Mouse (Mus musculus): ENCODE results near the gene Fgfr2.

DNA sequence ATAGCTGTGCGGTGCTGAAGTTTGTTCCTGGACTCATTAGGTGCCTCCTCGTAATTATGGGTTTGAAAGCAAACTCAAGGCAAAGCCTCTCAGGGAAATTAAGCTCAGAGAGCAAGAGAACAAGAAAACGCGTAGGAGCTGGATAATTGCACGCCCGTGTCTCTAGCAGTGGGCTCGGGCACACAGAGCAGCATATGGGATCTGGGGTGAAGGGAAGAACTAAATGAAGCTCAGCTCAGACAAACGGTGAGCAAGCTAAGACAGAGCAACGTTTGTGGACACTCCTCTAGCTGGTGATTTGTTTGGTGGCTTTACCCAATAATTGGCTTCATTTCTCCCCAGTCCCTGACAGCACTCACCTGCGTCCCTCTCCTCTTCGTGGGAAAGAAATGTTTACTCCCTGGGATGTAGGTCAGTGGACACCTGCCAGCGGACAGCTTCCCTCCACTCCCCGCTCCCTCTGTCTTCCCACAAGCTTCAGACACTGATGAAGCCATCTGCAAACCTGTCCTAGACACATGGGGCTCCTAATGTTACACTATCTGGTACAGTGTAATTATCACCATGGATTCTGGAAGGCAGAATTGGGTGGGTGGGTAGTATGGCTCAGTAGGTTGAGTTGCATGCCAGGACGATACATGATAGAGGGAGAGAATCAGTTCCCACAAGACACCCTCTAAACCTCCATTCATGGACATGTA is 1117.0 kb downstream of the Fgfr2 start:
- TF ChIP-seq POLR2A (IDR thresholded peaks at IDR 0.05; ENCODE audit: insufficient read length, low read depth) = no peak
- TF ChIP-seq POLR2AphosphoS2 (IDR thresholded peaks at IDR 0.05; ENCODE audit: insufficient read length, low read depth) = no peak
- no peak for TF ChIP-seq E2F4 (IDR thresholded peaks at IDR 0.05; ENCODE audit: insufficient read depth)
- TF ChIP-seq MAX (IDR thresholded peaks at IDR 0.05; ENCODE audit: low read depth) = no peak
- TF ChIP-seq TCF12 (IDR thresholded peaks at IDR 0.05; ENCODE audit: insufficient read depth, poor library complexity, severe bottlenecking) = no peak
- TF ChIP-seq REST (IDR thresholded peaks at IDR 0.05; ENCODE audit: insufficient read depth, insufficient read length) = no peak
- no peak for TF ChIP-seq SRF (IDR thresholded peaks at IDR 0.05; ENCODE audit: control insufficient read depth, insufficient read length, low read depth)
- no peak for TF ChIP-seq MYOG (IDR thresholded peaks at IDR 0.05; ENCODE audit: control insufficient read depth in 1 of 3, insufficient read depth in 1 of 3, insufficient read length in 2 of 3, low read depth in 2 of 3)
- TF ChIP-seq MYOD1 (IDR thresholded peaks at IDR 0.05; ENCODE audit: control insufficient read depth in 1 of 3, insufficient read length in 2 of 3, low read depth in 2 of 3) = no peak
- TF ChIP-seq TCF3 (IDR thresholded peaks at IDR 0.05; ENCODE audit: insufficient read length, low read depth) = no peak
- no peak for TF ChIP-seq USF1 (IDR thresholded peaks at IDR 0.05; ENCODE audit: low read depth)
- no peak for TF ChIP-seq CEBPB (IDR thresholded peaks at IDR 0.05; ENCODE audit: insufficient read depth, poor library complexity, severe bottlenecking)
